Mouse (Mus musculus) hindbrain, embryonic 13.5 days (tissue): ENCODE results near the gene Thrb. TPM values are rescaled to one million over a fixed set of nuclear protein-coding genes. Genes with fewer than 3 reads are reported as not detected.

Experiments used
- ATAC-seq: fragments of 200-750 bp; cut with Nextera tagmentation; 2 replicates; pipeline ENCODE4 v1.8.0; 2017; ENCODE audit warnings: moderate TSS enrichment; ENCODE audit not compliant: low FRiP score
- H3K27ac ChIP-seq: fragments of 300-500 bp; sonication (generic); 2 replicates; pipeline ENCODE4 v1.5.1; 2015; ENCODE audit warnings: inconsistent platforms, mild to moderate bottlenecking, moderate library complexity
- H3K27me3 ChIP-seq: fragments of 300-500 bp; sonication (generic); 2 replicates; pipeline ENCODE4 v1.6.1; 2015; ENCODE audit warnings: mild to moderate bottlenecking, inconsistent platforms
- H3K36me3 ChIP-seq: fragments of 300-500 bp; sonication (generic); 2 replicates; pipeline ENCODE4 v1.6.1; 2015; ENCODE audit warnings: mild to moderate bottlenecking, inconsistent platforms
- H3K4me1 ChIP-seq: fragments of 300-500 bp; sonication (generic); replicated peaks from 2 replicates; pipeline ENCODE4 v1.6.1; 2015; ENCODE audit warnings: inconsistent platforms
- H3K4me2 ChIP-seq: fragments of 300-500 bp; sonication (generic); 2 replicates; pipeline ENCODE4 v1.6.1; 2015; ENCODE audit warnings: inconsistent platforms, mild to moderate bottlenecking, moderate library complexity
- H3K4me3 ChIP-seq: fragments of 300-500 bp; sonication (generic); 2 replicates; pipeline ENCODE4 v1.5.1; 2015; ENCODE audit warnings: mild to moderate bottlenecking, inconsistent platforms
- H3K9ac ChIP-seq: fragments of 300-500 bp; sonication (generic); 2 replicates; pipeline ENCODE4 v1.6.1; 2015; ENCODE audit warnings: mild to moderate bottlenecking, inconsistent platforms
- H3K9me3 ChIP-seq: fragments of 300-500 bp; sonication (generic); 2 replicates; pipeline ENCODE4 v1.6.1; 2016; ENCODE audit warnings: inconsistent platforms
- WGBS: fragments of 180-500 bp; shearing (Covaris S2); methylation state at CpG from one replicate; pipeline ENCODE4 v1.1.7; 2015; 5-methylcytosine and 5-hydroxymethylcytosine counted together
- polyA plus RNA-seq: library from polyadenylated mRNA; unstranded; fragments of >200 nt; fragmentation: Nextera tagmentation; extraction: Ambion mirVana; gene quantifications from 2 replicates; pipeline ENCODE4 v1.2.1, GENCODE M21; 2015

Gene Thrb
- polyA plus RNA-seq, 1 experiment from 2014 or later, result 0.92 TPM

DNA sequence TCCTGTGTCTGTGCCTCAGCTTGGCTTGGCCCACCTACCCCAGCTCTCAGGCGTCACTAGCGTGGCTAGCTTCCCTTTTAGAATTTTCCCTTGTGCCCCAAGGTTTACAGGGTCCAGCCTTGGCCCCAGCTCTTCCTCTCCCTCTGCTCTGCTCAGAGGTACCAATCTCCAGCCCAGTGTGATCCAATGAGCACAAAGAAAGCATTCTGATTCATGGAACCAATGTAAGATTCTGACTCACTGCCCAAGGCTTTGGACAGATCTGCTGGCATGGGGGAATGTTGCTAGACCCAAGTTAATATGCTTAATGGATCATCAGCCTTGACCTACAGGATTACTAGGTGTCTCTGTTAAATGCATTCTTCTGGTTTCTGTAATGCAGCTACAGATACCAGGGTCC lies 243.1 kb downstream of the Thrb start:
- Histone ChIP-seq H3K27me3 (no peaks in the 10 kb centered on the region), H3K4me2 (no peak overlapping the region), H3K4me1 (no peaks in the 10 kb centered on the region), H3K27ac (no peak overlapping the region), H3K9me3 (no peaks in the 10 kb centered on the region), H3K4me3 (no peak overlapping the region), H3K36me3 (no peaks in the 10 kb centered on the region), H3K9ac (no peak overlapping the region)
- ATAC-seq, result no peak
- 82% methylated on average over 2 of the region's 2 CpGs for WGBS

DNA sequence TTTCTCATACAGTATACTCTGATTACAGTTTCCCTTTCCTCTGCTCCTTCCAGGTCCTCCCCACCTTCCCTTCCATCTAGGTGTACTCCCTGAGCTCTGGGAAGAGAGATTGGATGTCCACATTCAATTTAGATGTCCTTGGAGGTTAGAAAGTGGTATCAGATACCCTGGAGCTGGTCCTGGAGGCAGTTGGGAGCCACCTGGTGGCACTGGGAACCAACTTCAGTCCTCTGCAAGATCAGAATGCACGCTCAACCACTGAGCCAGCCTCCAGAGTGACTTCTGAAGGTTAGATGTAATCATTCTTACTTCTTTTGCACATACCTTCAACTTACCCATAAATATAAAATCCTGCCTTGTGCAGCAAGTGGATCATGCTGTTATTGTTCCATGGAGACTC lies 244.5 kb downstream of the Thrb start:
- 60% methylated on average over 1 of the region's 1 CpGs for WGBS
- Histone ChIP-seq H3K4me1 (no peaks in the 10 kb centered on the region), H3K4me2 (no peak overlapping the region), H3K4me3 (no peak overlapping the region), H3K27me3 (no peaks in the 10 kb centered on the region), H3K27ac (no peak overlapping the region), H3K9me3 (no peaks in the 10 kb centered on the region), H3K9ac (no peak overlapping the region), H3K36me3 (no peaks in the 10 kb centered on the region)
- ATAC-seq, result no peak

DNA sequence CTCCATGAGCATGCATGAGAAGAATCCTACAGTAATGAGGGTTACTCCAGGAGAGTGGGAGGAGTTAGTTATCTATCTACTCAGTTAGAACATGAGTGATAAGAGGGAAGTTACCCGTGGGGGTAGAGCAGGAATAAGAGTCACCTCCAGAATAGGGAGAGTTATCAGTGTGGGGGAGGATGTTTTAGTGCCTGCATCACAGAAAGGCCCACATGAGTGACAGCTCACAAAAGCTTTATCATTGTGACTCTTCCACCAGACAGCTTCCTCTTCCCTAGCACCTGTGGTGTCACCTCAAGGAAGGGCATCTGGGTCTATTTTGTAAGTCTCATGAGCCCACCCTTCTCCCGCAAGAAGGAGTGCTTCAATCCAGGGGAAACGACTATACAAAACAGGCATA lies 245.6 kb downstream of the Thrb start:
- no peak for ATAC-seq

DNA sequence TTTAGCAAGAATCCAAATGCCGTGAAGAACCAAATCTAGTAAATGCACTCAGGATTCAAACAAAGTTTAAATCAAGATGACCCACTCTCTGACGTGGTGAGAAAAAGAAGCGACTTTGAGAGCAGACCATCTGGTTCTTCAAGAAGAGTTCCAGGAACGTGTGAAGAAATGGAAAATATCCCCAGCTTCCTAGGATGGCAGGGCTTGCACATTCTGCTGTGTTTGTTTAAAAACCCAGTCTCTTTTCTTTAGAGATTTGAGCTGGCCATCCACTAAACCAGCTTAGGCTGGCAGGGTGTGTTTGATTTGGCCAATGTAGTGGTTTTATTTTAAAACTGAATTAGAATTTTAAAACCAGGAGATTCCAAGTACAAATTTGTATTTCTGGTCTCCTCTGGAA lies 246.9 kb downstream of the Thrb start:
- Histone ChIP-seq H3K4me1 (no peaks in the 10 kb centered on the region), H3K4me2 (no peak overlapping the region), H3K27me3 (no peaks in the 10 kb centered on the region), H3K9me3 (no peaks in the 10 kb centered on the region), H3K4me3 (no peak overlapping the region), H3K27ac (no peak overlapping the region), H3K36me3 (no peaks in the 10 kb centered on the region), H3K9ac (no peak overlapping the region)
- WGBS, result 76% methylated on average over 4 of the region's 4 CpGs
- ATAC-seq, result no peak

More for the DNA sequence above, 245.6 kb downstream of the Thrb start:
- no peaks in the 10 kb centered on the region for H3K9me3 ChIP-seq
- H3K27ac ChIP-seq, result no peak overlapping the region
- no peak overlapping the region for H3K4me2 ChIP-seq
- no peaks in the 10 kb centered on the region for H3K36me3 ChIP-seq
- no peak overlapping the region for H3K9ac ChIP-seq
- no peaks in the 10 kb centered on the region for H3K27me3 ChIP-seq
- no peaks in the 10 kb centered on the region for H3K4me1 ChIP-seq
- H3K4me3 ChIP-seq, result no peak overlapping the region
- WGBS, result 84% methylated on average over 3 of the region's 3 CpGs

DNA sequence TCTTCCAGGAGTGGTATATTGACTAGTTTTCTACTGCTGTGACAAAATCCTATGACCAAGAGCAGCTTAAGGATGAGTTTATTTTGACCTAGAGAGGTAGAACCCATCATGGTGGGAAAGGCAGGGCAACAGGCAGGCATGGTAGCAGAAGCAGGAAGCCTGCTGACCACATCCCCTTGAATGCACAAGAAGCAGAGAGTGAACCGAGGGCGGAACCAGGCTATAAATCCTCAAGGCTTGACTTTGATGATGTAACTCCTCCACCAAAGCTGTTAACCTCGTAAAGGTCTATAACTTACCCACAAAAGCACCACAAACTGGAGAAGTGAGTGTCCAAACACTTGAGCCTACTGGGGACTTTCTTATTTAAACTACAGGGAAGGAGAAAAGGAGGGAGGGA lies 251.1 kb downstream of the Thrb start:
- 90% methylated on average over 3 of the region's 3 CpGs for WGBS
- Histone ChIP-seq H3K4me2 (no peak overlapping the region), H3K9me3 (no peaks in the 10 kb centered on the region), H3K36me3 (no peaks in the 10 kb centered on the region), H3K9ac (no peak overlapping the region), H3K4me1 (no peaks in the 10 kb centered on the region), H3K4me3 (no peak overlapping the region), H3K27me3 (no peaks in the 10 kb centered on the region), H3K27ac (no peak overlapping the region)
- ATAC-seq, result no peak

DNA sequence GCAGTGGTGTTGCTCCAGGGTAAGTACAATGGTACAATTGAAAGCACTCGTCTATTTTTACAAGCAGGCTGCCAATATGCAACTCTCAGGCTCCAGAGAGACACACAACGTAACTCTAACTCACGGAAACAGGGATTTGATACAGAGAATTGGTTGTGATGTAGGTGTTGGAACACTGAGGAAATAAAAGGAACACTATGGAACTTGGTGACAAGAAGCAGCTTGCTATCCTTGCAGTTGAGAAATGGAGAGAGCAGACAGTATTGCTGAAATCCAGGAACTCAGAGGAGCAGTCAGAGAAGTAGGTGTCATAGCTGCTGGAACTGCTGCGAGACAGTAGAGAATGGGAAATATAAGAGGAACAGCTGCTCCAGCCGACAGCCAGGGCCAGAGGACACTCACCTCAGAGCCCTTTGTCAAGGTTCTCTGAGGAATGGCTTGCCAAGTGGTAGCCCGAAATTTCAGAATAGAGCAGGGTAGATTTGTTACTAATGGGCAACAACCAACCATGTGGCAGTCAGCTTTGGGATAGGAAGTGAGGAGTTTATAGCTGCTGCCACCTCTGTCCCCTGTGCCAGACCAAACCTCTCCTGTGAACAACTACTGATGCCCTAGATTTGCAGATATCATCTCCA lies 252.6 kb downstream of the Thrb start:
- WGBS, result 69% methylated on average over 6 of the region's 6 CpGs
- no peak overlapping the region for H3K4me3 ChIP-seq
- no peak for ATAC-seq
- no peak overlapping the region for H3K27ac ChIP-seq
- no peak overlapping the region for H3K4me2 ChIP-seq
- H3K4me1 ChIP-seq, result no peaks in the 10 kb centered on the region
- H3K9ac ChIP-seq, result no peak overlapping the region
- H3K36me3 ChIP-seq, result no peaks in the 10 kb centered on the region
- H3K9me3 ChIP-seq, result no peaks in the 10 kb centered on the region
- H3K27me3 ChIP-seq, result no peaks in the 10 kb centered on the region

DNA sequence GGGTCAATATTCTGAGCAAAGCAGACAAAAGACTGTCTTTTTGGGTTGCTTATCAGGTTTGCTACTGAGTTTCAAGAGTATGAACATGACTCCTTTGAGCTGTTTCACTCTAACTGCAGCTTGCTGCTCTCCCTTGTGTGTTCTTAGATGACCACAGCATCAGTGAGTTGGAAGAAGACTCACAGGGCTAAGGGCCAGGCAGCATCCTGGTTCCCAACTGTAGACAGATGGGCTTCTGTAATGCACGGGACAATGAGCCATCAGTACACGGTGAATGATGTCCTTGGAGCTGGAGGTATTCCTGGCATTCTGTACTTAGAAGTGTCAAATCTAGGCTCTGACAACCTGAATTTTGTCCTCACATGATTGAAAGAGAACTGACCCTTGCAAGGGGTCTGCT lies 255.5 kb downstream of the Thrb start:
- Histone ChIP-seq H3K4me2 (no peak overlapping the region), H3K4me1 (no peaks in the 10 kb centered on the region), H3K9ac (no peak overlapping the region), H3K27me3 (no peaks in the 10 kb centered on the region), H3K36me3 (no peaks in the 10 kb centered on the region), H3K9me3 (no peaks in the 10 kb centered on the region), H3K4me3 (no peak overlapping the region), H3K27ac (no peak overlapping the region)
- ATAC-seq, result no peak
- 81% methylated on average over 2 of the region's 2 CpGs for WGBS

DNA sequence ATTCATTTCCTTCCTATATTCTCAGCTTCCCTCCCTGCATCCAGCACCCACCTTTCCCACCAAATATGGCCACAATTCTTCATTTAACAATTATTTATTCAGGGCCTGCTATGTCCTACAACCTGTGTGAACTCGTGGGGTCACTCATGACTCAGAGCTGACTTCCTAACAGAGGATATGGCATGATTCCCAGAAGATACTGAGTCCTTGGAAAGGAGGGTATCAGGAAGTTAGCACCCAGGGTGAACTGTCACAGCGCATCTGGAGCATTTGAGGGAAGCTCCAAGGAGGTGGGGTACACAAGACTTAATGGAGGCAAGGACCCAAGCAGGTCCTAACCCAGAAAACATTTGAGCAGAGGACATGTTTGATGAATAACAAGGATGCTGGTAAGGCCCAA lies 256.6 kb downstream of the Thrb start:
- no peaks in the 10 kb centered on the region for H3K4me1 ChIP-seq
- no peak for ATAC-seq
- H3K9ac ChIP-seq, result no peak overlapping the region
- H3K27ac ChIP-seq, result no peak overlapping the region
- WGBS, result 77% methylated on average over 2 of the region's 2 CpGs
- no peaks in the 10 kb centered on the region for H3K36me3 ChIP-seq
- H3K27me3 ChIP-seq, result no peaks in the 10 kb centered on the region
- H3K4me3 ChIP-seq, result no peak overlapping the region
- H3K9me3 ChIP-seq, result no peaks in the 10 kb centered on the region
- no peak overlapping the region for H3K4me2 ChIP-seq

DNA sequence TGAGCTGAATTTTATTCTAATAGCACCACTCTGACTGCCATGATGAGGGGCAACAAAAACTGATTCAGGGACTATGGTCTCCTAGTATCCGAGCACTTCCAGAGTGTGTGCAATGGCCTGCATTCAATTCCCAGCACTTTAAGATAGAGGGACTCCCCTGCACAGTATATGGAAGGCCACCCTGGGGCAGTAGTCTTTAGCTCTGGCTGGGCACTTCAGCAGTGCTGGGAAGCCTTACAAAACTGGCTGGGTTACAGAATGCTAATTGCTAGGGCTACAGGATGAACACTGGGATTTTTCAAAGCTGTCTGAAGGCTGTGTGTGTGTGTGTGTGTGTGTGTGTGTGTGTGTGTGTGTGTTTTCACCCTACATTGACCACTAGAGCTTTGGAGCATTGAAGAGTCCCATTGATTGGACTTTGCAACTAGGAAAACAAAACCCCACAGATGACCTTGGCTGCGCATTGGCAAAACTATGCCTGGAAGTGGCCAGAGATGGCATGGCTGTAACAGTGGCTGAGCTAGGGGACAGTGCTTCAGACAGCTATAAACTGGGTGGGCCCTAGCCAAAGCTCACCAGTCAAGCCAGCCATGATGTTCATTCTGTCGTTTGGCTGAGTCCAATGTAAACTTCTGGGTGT lies 257.2 kb downstream of the Thrb start:
- ATAC-seq, result no peak
- H3K36me3 ChIP-seq, result no peaks in the 10 kb centered on the region
- no peak overlapping the region for H3K9ac ChIP-seq
- H3K9me3 ChIP-seq, result no peaks in the 10 kb centered on the region
- no peak overlapping the region for H3K4me2 ChIP-seq
- WGBS, result 76% methylated on average over 3 of the region's 3 CpGs
- H3K27ac ChIP-seq, result no peak overlapping the region
- H3K4me3 ChIP-seq, result no peak overlapping the region
- H3K27me3 ChIP-seq, result no peaks in the 10 kb centered on the region
- H3K4me1 ChIP-seq, result no peaks in the 10 kb centered on the region

DNA sequence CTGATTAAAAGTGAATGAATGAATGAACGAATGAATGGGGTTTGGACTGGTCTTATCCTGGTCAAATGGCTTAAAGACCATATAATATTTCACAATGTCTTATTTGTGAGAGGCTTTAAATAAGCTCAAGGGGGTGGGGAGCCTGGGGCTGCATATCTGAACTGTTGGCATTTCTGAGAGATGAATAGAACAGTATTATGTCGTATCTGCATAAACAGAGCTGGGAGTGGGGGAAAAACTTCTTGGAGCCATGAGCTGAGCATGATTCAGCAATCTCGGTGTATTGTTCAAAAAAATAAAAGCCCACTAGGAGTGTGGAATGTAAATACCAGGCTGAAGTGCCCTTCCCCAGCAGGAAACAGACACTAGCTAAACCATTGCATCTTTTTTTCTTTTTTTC lies 257.8 kb downstream of the Thrb start:
- WGBS, result 45% methylated on average over 3 of the region's 3 CpGs
- peak; percentile 10; the same call in 1 of the 2 replicates for ATAC-seq
- Histone ChIP-seq H3K4me2 (no peak overlapping the region), H3K27me3 (no peaks in the 10 kb centered on the region), H3K9me3 (no peaks in the 10 kb centered on the region), H3K4me3 (no peak overlapping the region), H3K4me1 (no peaks in the 10 kb centered on the region), H3K36me3 (no peaks in the 10 kb centered on the region), H3K9ac (no peak overlapping the region), H3K27ac (no peak overlapping the region)

DNA sequence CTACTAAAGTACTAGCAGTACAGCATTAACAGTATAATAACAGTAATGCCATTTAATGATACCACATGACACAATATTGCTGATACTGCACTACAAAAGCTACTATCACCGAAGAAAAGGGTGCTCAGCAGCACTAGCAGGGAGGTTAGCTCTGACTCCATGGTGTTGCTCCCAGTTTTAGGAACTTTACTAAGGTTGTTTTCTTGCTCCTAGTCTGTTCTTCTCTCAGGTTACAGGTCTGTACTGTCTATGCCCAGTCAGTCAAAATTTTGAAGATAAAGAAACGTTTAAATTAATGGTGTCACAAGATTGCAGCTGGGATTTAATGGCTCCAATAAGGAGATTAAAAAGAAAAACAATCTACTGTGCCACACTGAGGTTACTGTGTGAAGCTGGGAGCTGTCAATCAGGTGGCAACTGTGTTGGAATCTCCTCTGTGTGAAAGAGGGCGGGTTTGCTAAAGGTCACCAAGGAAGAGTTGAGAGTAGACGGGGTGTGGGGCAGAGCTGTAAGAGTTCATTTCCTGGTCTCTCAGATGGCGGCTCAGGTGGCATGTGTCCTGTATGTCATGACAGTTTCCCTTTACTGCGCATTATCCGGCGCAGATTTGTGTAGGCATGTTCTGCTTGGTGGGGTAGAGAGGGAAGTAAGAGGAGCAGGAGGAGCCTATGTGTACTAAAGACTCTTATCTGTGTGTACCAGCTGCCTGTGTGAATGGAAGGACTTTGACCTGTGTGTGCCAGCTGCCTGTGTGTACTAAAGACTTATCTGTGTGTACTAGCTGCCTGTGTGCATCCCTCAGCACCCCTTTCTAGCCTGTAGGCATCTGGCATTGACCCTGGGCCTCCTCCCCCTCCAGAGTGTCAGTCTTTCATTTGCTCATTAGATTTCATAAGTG lies 263.0 kb downstream of the Thrb start:
- H3K36me3 ChIP-seq, result no peaks in the 10 kb centered on the region
- no peak overlapping the region for H3K4me3 ChIP-seq
- H3K27ac ChIP-seq, result no peak overlapping the region
- no peaks in the 10 kb centered on the region for H3K4me1 ChIP-seq
- H3K27me3 ChIP-seq, result no peaks in the 10 kb centered on the region
- ATAC-seq, result no peak
- 73% methylated on average over 8 of the region's 8 CpGs for WGBS
- H3K4me2 ChIP-seq, result no peak overlapping the region
- H3K9me3 ChIP-seq, result no peaks in the 10 kb centered on the region
- H3K9ac ChIP-seq, result no peak overlapping the region

DNA sequence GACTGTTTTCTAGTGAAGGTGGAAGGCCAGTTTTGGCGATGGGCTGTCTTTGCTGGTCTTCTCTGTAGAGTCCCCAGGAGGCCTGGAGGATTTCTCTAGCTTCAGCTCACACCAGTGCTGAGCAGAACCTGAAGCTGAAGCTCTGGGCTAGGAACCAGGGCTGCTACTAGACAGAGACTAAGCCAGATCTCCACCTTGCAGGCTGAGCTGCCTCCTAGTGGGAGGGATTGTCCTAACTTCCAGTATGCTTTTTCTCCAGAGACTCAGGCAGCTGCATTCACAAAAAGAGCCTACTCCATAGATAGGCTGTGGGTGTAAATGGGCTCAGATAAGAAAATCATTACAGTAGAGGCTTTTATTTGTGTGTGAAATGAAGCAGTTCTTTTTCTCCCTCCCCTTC lies 267.4 kb downstream of the Thrb start:
- H3K4me3 ChIP-seq, result no peak overlapping the region
- 36% methylated on average over 1 of the region's 1 CpGs for WGBS
- no peaks in the 10 kb centered on the region for H3K9me3 ChIP-seq
- no peaks in the 10 kb centered on the region for H3K36me3 ChIP-seq
- peak; percentile 65 for ATAC-seq
- no peak overlapping the region for H3K4me2 ChIP-seq
- no peaks in the 10 kb centered on the region for H3K27me3 ChIP-seq
- H3K9ac ChIP-seq, result no peak overlapping the region
- no peak overlapping the region for H3K27ac ChIP-seq
- H3K4me1 ChIP-seq, result no peaks in the 10 kb centered on the region
